8 mouse cellular contexts compared by ENCODE assay signal in the genomic region with DNA sequence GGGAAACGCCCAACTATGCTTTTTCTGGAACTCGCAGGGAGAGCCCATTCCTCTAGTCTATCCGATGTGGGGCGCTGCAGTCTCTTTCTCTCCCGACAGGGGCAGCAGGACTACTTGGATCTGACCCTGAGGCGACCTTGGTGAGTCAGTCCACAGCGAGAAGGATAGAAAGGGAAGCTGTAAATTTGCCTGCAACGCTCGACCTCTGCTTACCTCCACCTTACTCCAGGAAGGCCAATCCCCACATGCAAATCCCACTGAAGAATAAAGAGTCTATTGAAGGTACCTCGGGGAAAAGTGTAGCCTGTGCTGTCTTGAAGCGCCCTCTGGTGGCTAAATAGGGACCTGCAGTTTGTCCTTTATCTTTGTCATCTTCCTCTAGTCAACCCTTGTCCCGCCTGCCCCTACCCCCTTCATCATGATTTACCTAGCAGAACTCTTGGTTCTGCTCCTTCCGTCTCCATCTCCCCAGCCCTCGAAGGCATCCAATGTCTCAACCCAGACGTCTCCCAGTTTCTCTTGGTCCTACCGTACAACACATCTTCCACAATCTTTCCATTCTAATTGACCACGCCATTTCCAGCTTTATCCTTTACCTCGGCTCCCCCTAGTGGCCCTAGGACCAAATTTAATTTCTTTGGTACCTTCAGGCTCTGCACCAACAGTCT. TPM values are rescaled to one million over a fixed set of nuclear protein-coding genes. Genes with fewer than 3 reads are reported as not detected.
DNase-seq lines count a peak whose midpoint lies in the region; ATAC-seq and TF ChIP-seq lines count a peak whose summit lies in the region.

No protein-coding gene starts in this region.

- H3K36me3 ChIP-seq in G1E (replicated peaks): no peaks in the 10 kb centered on the region
- H3K36me3 ChIP-seq in forebrain, postnatal 0 days (ENCODE audit: insufficient read depth): no peaks in the 10 kb centered on the region
- H3K36me3 ChIP-seq in lung, embryonic 15.5 days: no peaks in the 10 kb centered on the region

- peak; percentile 91 for TF ChIP-seq CTCF in G1E (IDR thresholded peaks at IDR 0.05; ENCODE audit: low read depth, low read length)
- TF ChIP-seq CTCF in forebrain, postnatal 0 days (IDR thresholded peaks at IDR 0.05; ENCODE audit: low read depth): peak; percentile 83

- H3K27me3 ChIP-seq in G1E (ENCODE audit: insufficient read depth, low read length): peaks cover 56% of the 10 kb centered on the region
- no peaks in the 10 kb centered on the region for H3K27me3 ChIP-seq in forebrain, postnatal 0 days (ENCODE audit: insufficient read depth, low read length)
- peaks cover under 1% of the 10 kb centered on the region for H3K27me3 ChIP-seq in lung, embryonic 15.5 days

- H3K9ac ChIP-seq in forebrain, postnatal 0 days: peak overlapping the region; percentile 43
- H3K9ac ChIP-seq in lung, embryonic 15.5 days: no peak overlapping the region

- H3K9me3 ChIP-seq in G1E (replicated peaks): no peaks in the 10 kb centered on the region
- no peaks in the 10 kb centered on the region for H3K9me3 ChIP-seq in forebrain, postnatal 0 days (ENCODE audit: low read length)
- H3K9me3 ChIP-seq in lung, embryonic 15.5 days: no peaks in the 10 kb centered on the region

- 0 out of 2 replicates have a peak overlapping the region, but pooled peaks have one; percentile 1 for H3K27ac ChIP-seq in forebrain, postnatal 0 days (ENCODE audit: low read depth, low read length)
- no peak overlapping the region for H3K27ac ChIP-seq in lung, embryonic 15.5 days

- peaks cover 12% of the 10 kb centered on the region for H3K4me1 ChIP-seq in G1E (ENCODE audit: insufficient read depth, low read depth, low read length)
- H3K4me1 ChIP-seq in forebrain, postnatal 0 days (ENCODE audit: insufficient read depth): peaks cover 4% of the 10 kb centered on the region
- H3K4me1 ChIP-seq in lung, embryonic 15.5 days: peaks cover 30% of the 10 kb centered on the region

- peak overlapping the region; percentile 44 for H3K4me2 ChIP-seq in forebrain, postnatal 0 days (ENCODE audit: low read depth)
- peak overlapping the region; percentile 58 for H3K4me2 ChIP-seq in lung, embryonic 15.5 days

- peak; percentile 55 for DNase-seq in G1E (ENCODE audit: low spot score)
- DNase-seq in cerebellum, adult 18-20 months: peak; percentile 92 to 95
- DNase-seq in forebrain, postnatal 0 days: peak; percentile 95
- DNase-seq in heart, postnatal 4 days: peak; percentile 90
- peak; percentile 83 to 96 for DNase-seq in layer of hippocampus, adult 8-10 months (ENCODE audit: low spot score in 2 of 2)
- peak; percentile 50 for DNase-seq in ovary, adult 18-20 months (ENCODE audit: low spot score)
- peak; percentile 92 for DNase-seq in thymus, postnatal 0 days (ENCODE audit: low spot score)

- ATAC-seq in G1E (ENCODE audit: extremely low read depth, insufficient number of reproducible peaks, low FRiP score, poor library complexity, severe bottlenecking): 0 out of 2 replicates have a peak, but pooled peaks have one; percentile 23
- peak; percentile 79 for ATAC-seq in forebrain, postnatal 0 days
- ATAC-seq in lung, embryonic 15.5 days (ENCODE audit: borderline replicate concordance, extremely low read depth, low FRiP score, low TSS enrichment): peak; percentile 53; the same call in 1 of the 2 replicates

- WGBS in forebrain, postnatal 0 days: under 1% methylated on average over 18 of the region's 18 CpGs
- WGBS in lung, embryonic 15.5 days: under 1% methylated on average over 18 of the region's 18 CpGs

- peak overlapping the region; percentile 49; the same call in 1 of the 2 replicates for H3K4me3 ChIP-seq in G1E (ENCODE audit: low read depth, low read length)
- H3K4me3 ChIP-seq in forebrain, postnatal 0 days (ENCODE audit: low read depth, low read length): peak overlapping the region; percentile 28
- H3K4me3 ChIP-seq in lung, embryonic 15.5 days: peak overlapping the region; percentile 40

RNA-seq across cellular contexts. Expression of a gene that starts 4.3 kb away (rescaled TPM):
- total RNA-seq in G1E (2014; fragmentation: Nextera tagmentation) (not detected in 2 replicates), G1E (2017) (0.05 and 0.06 TPM in 2 replicates)
- polyA plus RNA-seq in G1E (2012): not detected in 2 replicates
- 3.8 and 6.0 TPM in 2 replicates for total RNA-seq in forebrain, postnatal 0 days (2014; rRNA removed)
- polyA plus RNA-seq in forebrain, postnatal 0 days (2015; fragmentation: Nextera tagmentation; extraction: Ambion mirVana): 1.5 and 2.7 TPM in 2 replicates
- total RNA-seq in heart, postnatal 4 days (2021): 1 to 10 TPM; 1.5 to 2.0 TPM
- 1 to 10 TPM; 2.8 to 6.0 (median 4.7) TPM for total RNA-seq in layer of hippocampus, adult 8-10 months (2022)
- 0.96 and 1.3 TPM in 2 replicates for polyA plus RNA-seq in lung, embryonic 15.5 days (2015; fragmentation: Nextera tagmentation; extraction: Ambion mirVana)
- 0.10 and 0.17 TPM in 2 replicates for polyA plus RNA-seq in thymus, postnatal 0 days (2015; fragmentation: Nextera tagmentation; extraction: Ambion mirVana)

Comparison
In these comparisons a context has a peak if more than half of its experiments do, and no peak if none do; other contexts are left out.
1. ATAC-seq: peak in every context shown above with its lines; median percentile 79 in forebrain, postnatal 0 days; 53 in lung, embryonic 15.5 days; 23 in G1E.